Mouse (Mus musculus): ENCODE data around the gene Eif1ad.

Gene Eif1ad

DNA sequence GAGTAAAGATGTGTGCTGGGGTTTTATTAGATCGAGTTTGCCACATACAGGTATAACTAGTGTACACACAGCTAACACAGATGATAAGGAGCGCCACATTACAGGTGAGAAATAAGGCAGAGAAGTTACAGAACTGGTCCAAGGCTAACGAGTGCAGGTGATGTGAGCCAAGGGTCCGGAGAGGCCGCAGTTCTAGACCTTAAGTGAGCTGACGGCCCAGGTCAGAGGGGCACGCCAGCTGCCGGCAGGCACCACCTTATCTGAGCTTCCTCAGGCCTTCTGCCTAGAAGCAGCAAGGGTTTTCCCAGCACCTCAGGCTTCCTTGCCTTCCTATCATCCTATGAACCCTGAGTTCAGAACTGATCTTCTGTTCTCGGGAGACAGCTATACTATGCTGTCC is 53.1 kb downstream of the Eif1ad start:
- no peak for DNase-seq (ENCODE audit: low read depth)

DNA sequence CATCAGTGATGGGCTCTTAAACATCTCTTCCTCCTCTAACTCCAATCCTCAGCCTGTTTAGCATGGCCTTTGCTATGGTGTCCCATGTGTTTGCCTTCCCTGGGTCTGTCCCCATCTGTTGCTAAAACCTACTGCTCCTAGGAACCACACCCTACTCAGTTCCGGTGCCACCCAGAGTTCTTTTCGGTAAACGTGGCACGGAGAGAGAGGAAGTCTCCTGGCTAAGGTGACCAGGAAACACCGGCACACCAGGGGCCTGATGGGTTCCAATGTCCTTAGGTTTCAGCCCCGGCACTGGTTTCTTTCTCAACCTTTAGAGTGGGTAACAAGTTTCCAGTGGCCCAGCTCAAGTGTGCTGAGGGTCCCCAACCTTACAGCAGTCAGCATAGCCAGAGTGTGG is 54.0 kb downstream of the Eif1ad start:
- DNase-seq (ENCODE audit: low read depth), result no peak

Measured in induced T-regulatory cell, adult 2 months (primary cell).